Mouse (Mus musculus): Measurements from ENCODE around the gene Itga2. TPM values are rescaled to one million over a fixed set of nuclear protein-coding genes. Genes with fewer than 3 reads are reported as not detected.

Itga2 gene
- total and polyA plus RNA-seq, 2 experiments, result 0.01 to 0.09 TPM

DNA sequence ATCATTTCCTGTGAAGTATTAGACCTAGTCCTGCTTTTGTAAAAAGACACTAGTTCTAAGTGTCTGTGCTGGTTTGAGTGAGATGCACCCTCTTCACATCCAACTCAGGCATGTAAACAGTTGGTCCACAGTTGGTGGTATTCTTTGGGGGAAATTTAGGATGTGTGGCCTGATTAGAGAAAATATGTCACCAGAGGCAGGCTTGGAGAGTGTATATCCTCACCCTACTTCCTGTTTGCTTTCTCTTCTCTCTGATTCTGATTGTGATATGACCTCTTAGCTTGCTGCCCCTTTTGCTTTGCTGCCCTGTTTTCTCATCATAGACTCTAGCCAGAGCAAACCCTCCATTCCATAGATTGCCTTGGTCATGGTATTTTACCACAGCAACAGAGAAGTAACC is 37.2 kb downstream of the Itga2 start:
- H3K36me3 ChIP-seq (ENCODE audit: control insufficient read depth, insufficient read depth, low read length), result no peaks in the 10 kb centered on the region
- H3K79me2 ChIP-seq (ENCODE audit: control insufficient read depth, insufficient read depth, low read length), result no peaks in the 10 kb centered on the region
- H3K4me3 ChIP-seq (ENCODE audit: insufficient read depth, low read depth, low read length), result no peak overlapping the region
- TF ChIP-seq CTCF (IDR thresholded peaks at IDR 0.05; ENCODE audit: low read depth, low read length) (no peak), POLR2A (IDR thresholded peaks at IDR 0.05; ENCODE audit: extremely low read depth, insufficient read depth, low read length) (no peak)
- no peak overlapping the region for H3K9ac ChIP-seq (ENCODE audit: low read depth, low read length)
- no peak for DNase-seq (ENCODE audit: extremely low read depth, low read depth, low spot score)
- H3K4me1 ChIP-seq (ENCODE audit: control insufficient read depth, insufficient read depth, low read length), result no peaks in the 10 kb centered on the region
- H3K27ac ChIP-seq (replicated peaks; ENCODE audit: insufficient read depth, low read depth, low read length), result no peak overlapping the region
- H3K27me3 ChIP-seq (ENCODE audit: control insufficient read depth, insufficient read depth, low read length), result no peaks in the 10 kb centered on the region

DNA sequence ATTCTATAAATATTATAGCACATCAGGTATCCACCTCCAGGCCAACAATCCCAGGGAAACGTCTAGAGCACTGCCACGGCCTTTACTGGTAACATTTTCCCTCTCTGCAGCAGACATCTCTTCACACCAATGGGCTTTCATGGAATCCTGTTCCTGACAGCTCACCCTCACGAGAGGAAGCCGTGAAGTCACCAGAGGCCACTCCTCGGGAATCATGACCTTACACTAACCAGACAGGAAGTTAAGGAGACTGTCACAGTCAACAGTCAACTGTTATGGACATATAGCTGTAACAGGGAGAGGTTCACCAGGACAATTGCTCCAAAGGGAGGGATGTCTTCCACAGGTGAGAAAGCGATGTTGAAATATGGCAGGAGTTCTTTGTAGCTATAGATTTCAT is 40.2 kb downstream of the Itga2 start:
- Histone ChIP-seq H3K27me3 (ENCODE audit: control insufficient read depth, insufficient read depth, low read length) (no peaks in the 10 kb centered on the region), H3K4me3 (ENCODE audit: insufficient read depth, low read depth, low read length) (no peak overlapping the region), H3K36me3 (ENCODE audit: control insufficient read depth, insufficient read depth, low read length) (no peaks in the 10 kb centered on the region), H3K9ac (ENCODE audit: low read depth, low read length) (no peak overlapping the region), H3K4me1 (ENCODE audit: control insufficient read depth, insufficient read depth, low read length) (no peaks in the 10 kb centered on the region), H3K27ac (replicated peaks; ENCODE audit: insufficient read depth, low read depth, low read length) (no peak overlapping the region), H3K79me2 (ENCODE audit: control insufficient read depth, insufficient read depth, low read length) (no peaks in the 10 kb centered on the region)
- DNase-seq (ENCODE audit: extremely low read depth, low read depth, low spot score), result no peak
- 70% methylated on average over 6 of the region's 6 CpGs for whole genome bisulfite sequencing
- TF ChIP-seq CTCF (IDR thresholded peaks at IDR 0.05; ENCODE audit: low read depth, low read length), result no peak

DNA sequence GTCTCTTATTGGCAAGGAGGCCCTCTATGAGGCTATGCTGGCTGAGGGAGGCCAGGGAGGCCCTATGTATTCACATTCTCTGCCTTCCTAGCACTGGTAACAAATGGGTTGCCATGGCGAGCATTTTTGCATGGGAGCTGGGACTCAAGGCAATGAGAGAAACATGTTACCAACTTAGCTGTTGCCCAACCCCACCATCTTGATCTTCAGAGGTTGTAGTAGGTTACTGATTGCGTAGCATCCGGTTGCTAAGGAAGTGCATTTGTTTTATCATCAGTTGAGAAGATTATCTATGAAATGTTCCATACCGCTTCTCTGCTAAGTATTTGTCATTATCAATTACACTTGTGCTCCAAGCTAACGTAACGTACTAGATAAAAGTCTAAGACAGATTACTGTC is 44.2 kb downstream of the Itga2 start:
- 83% methylated on average over 6 of the region's 6 CpGs for whole genome bisulfite sequencing
- no peaks in the 10 kb centered on the region for H3K36me3 ChIP-seq (ENCODE audit: control insufficient read depth, insufficient read depth, low read length)
- no peaks in the 10 kb centered on the region for H3K27me3 ChIP-seq (ENCODE audit: control insufficient read depth, insufficient read depth, low read length)
- H3K9ac ChIP-seq (ENCODE audit: low read depth, low read length), result no peak overlapping the region
- TF ChIP-seq POLR2A (IDR thresholded peaks at IDR 0.05; ENCODE audit: extremely low read depth, insufficient read depth, low read length), result no peak
- no peak for TF ChIP-seq CTCF (IDR thresholded peaks at IDR 0.05; ENCODE audit: low read depth, low read length)
- H3K27ac ChIP-seq (replicated peaks; ENCODE audit: insufficient read depth, low read depth, low read length), result no peak overlapping the region
- no peaks in the 10 kb centered on the region for H3K4me1 ChIP-seq (ENCODE audit: control insufficient read depth, insufficient read depth, low read length)
- H3K79me2 ChIP-seq (ENCODE audit: control insufficient read depth, insufficient read depth, low read length), result no peaks in the 10 kb centered on the region
- H3K4me3 ChIP-seq (ENCODE audit: insufficient read depth, low read depth, low read length), result no peak overlapping the region
- no peak for DNase-seq (ENCODE audit: extremely low read depth, low read depth, low spot score)

DNA sequence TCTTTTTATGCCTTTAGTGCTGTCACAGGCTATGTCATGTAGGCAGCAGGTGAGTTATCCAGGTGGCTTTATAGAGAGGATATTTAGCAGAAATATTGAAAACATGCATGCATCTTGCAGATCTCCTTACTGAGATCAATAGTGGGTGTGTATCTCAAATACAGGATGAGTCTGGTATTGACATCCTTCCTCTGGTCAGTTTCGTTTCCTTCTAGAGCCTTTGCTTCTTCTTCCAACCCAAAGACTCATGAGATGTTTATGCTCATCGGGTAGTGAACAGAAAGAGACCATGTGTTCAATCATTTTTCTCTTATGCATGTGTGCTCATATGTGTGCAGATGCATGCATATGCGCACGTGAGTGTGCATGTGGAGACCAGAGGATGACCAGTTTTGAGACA is 44.6 kb downstream of the Itga2 start:
- 84% methylated on average over 4 of the region's 4 CpGs for WGBS
- no peaks in the 10 kb centered on the region for H3K36me3 ChIP-seq (ENCODE audit: control insufficient read depth, insufficient read depth, low read length)
- no peaks in the 10 kb centered on the region for H3K79me2 ChIP-seq (ENCODE audit: control insufficient read depth, insufficient read depth, low read length)
- no peaks in the 10 kb centered on the region for H3K4me1 ChIP-seq (ENCODE audit: control insufficient read depth, insufficient read depth, low read length)
- DNase-seq (ENCODE audit: extremely low read depth, low read depth, low spot score), result no peak
- no peak for TF ChIP-seq CTCF (IDR thresholded peaks at IDR 0.05; ENCODE audit: low read depth, low read length)
- TF ChIP-seq POLR2A (IDR thresholded peaks at IDR 0.05; ENCODE audit: extremely low read depth, insufficient read depth, low read length), result no peak
- no peaks in the 10 kb centered on the region for H3K27me3 ChIP-seq (ENCODE audit: control insufficient read depth, insufficient read depth, low read length)
- H3K4me3 ChIP-seq (ENCODE audit: insufficient read depth, low read depth, low read length), result no peak overlapping the region
- H3K9ac ChIP-seq (ENCODE audit: low read depth, low read length), result no peak overlapping the region
- H3K27ac ChIP-seq (replicated peaks; ENCODE audit: insufficient read depth, low read depth, low read length), result no peak overlapping the region

DNA sequence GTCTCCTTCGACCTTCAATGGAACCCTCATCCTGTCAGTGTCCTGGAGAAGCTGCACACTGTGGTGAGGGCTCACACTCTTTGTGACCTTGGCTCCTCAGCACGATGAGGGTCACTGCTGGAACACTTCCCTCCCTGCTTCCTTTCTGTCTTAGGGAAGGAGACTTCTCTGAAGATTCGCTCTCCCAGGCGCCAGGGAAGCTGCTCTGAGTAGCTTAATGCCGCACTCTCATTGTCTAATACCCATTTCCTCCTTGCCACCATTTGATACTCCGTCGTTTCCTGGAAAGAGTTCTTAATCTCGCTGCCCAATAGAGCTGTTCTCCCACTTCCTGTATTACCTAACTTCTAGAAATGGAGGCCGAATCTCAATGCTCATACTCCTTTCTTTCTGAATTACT is 46.7 kb downstream of the Itga2 start:
- Histone ChIP-seq H3K9ac (ENCODE audit: low read depth, low read length) (no peak overlapping the region), H3K27me3 (ENCODE audit: control insufficient read depth, insufficient read depth, low read length) (no peaks in the 10 kb centered on the region), H3K4me3 (ENCODE audit: insufficient read depth, low read depth, low read length) (no peak overlapping the region), H3K79me2 (ENCODE audit: control insufficient read depth, insufficient read depth, low read length) (no peaks in the 10 kb centered on the region), H3K27ac (replicated peaks; ENCODE audit: insufficient read depth, low read depth, low read length) (no peak overlapping the region), H3K36me3 (ENCODE audit: control insufficient read depth, insufficient read depth, low read length) (no peaks in the 10 kb centered on the region), H3K4me1 (ENCODE audit: control insufficient read depth, insufficient read depth, low read length) (no peaks in the 10 kb centered on the region)
- DNase-seq (ENCODE audit: extremely low read depth, low read depth, low spot score), result no peak
- WGBS, result 70% methylated on average over 9 of the region's 9 CpGs
- TF ChIP-seq CTCF (IDR thresholded peaks at IDR 0.05; ENCODE audit: low read depth, low read length), result no peak
- TF ChIP-seq POLR2A (IDR thresholded peaks at IDR 0.05; ENCODE audit: extremely low read depth, insufficient read depth, low read length), result no peak

DNA sequence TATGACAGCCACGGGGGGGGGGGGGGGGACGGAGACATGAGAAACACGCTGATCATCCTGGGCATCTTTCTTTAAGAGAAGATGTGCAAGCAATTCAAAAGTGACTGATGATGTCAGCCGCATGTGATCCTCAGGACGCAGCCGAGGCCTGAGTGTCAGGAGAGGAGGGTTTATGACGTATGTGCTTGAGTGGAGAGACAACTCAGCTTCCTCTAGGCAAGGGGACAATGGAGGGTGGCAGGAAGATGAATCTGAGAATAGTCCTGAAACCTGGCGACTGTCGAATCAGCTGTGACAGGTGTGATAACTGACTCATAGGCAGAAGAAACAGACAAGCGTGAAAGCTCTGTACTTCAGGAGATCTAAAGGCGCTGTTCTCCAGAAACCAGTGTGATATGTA is 53.2 kb downstream of the Itga2 start:
- H3K79me2 ChIP-seq (ENCODE audit: control insufficient read depth, insufficient read depth, low read length), result no peaks in the 10 kb centered on the region
- H3K4me3 ChIP-seq (ENCODE audit: insufficient read depth, low read depth, low read length), result no peak overlapping the region
- H3K36me3 ChIP-seq (ENCODE audit: control insufficient read depth, insufficient read depth, low read length), result no peaks in the 10 kb centered on the region
- H3K9ac ChIP-seq (ENCODE audit: low read depth, low read length), result no peak overlapping the region
- H3K4me1 ChIP-seq (ENCODE audit: control insufficient read depth, insufficient read depth, low read length), result no peaks in the 10 kb centered on the region
- H3K27me3 ChIP-seq (ENCODE audit: control insufficient read depth, insufficient read depth, low read length), result no peaks in the 10 kb centered on the region
- WGBS, result 83% methylated on average over 11 of the region's 11 CpGs
- TF ChIP-seq CTCF (IDR thresholded peaks at IDR 0.05; ENCODE audit: low read depth, low read length) (no peak), POLR2A (IDR thresholded peaks at IDR 0.05; ENCODE audit: extremely low read depth, insufficient read depth, low read length) (no peak)
- no peak overlapping the region for H3K27ac ChIP-seq (replicated peaks; ENCODE audit: insufficient read depth, low read depth, low read length)
- no peak for DNase-seq (ENCODE audit: extremely low read depth, low read depth, low spot score)

Measured in liver, adult 2 months (tissue).